Mouse (Mus musculus): ENCODE data around the gene Ppt2.
A peak's percentile ranks its signal among the peaks of the same experiment; 100 is the strongest.

- TF ChIP-seq EP300 (IDR thresholded peaks at IDR 0.05) (no peak), CTCF (IDR thresholded peaks at IDR 0.05) (peak; percentile 73)
Measured at GRCm38 (mm10) chr17:34651507-34652221, 23.4 kb upstream of the Ppt2 start.
